Mouse (Mus musculus): ENCODE results near the gene Tmem170.

- peak; percentile 69 for TF ChIP-seq POLR2A (IDR thresholded peaks at IDR 0.05; ENCODE audit: low read depth, low read length)
- peak; percentile 90 for TF ChIP-seq CTCF (conservative IDR thresholded peaks at IDR 0.05; ENCODE audit: insufficient read depth, insufficient read length, low read depth, low read length)
Measured at GRCm38 (mm10) chr8:111876355-111876948, at the start of gene Tmem170.

Measured in kidney, adult 2 months (tissue).